Mouse (Mus musculus): ENCODE results near the gene Pcyt1a.

Gene Pcyt1a

DNA sequence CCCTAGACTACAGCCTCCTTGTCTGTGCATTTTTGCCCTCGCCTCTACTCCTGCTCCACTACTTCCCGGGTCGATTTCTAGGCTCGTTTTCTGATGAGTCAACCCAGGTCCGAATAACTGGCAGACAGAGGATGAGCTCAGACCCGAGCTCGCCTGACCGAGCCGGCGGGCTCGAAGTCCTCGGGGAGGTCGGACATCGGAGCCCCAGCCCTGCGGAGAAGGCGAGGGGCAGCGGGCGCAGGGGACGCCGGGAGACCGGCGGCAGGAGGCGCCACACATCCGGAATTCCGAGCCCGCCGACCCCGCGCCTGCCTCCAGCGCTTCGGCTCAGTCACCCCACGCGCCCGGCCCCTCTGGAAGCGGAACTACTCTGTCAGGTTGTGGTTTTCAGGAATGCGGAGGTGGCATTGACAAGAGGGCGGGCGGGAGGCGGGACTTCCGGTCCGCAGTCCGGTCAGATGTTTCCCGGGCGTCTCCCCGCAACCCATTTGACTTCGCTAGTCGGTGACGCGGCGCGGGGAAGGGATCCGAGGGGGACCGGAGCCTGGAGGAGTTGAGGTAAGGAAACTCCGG, at the start of gene Pcyt1a:
Gene Pcyt1a, plus strand, starts transcription at position 448 of the 573 bp plus-strand sequence.
- DNase-seq (ENCODE audit: low read depth, low spot score), result peak; percentile 84

DNA sequence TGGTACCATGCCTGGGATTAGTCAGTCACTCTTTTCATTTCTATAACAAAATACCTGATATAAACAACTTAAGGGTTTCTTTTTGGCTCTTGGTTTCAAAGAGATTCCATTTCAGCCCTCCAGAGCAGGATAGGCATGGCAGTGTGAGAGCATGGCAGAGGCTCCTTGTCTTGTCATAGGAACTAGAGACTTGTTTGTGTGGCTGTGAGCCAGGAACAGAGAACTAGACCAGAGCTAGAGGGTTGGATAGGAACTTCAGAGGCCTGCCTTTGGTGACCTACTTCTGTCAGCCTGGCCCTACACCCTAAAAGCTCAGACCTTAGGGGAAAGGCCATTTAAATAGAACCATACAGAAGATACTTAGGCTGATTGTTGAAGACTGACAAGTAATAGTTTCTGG, 47.8 kb upstream of the Pcyt1a start:
- no peak for DNase-seq (ENCODE audit: low read depth, low spot score)

DNA sequence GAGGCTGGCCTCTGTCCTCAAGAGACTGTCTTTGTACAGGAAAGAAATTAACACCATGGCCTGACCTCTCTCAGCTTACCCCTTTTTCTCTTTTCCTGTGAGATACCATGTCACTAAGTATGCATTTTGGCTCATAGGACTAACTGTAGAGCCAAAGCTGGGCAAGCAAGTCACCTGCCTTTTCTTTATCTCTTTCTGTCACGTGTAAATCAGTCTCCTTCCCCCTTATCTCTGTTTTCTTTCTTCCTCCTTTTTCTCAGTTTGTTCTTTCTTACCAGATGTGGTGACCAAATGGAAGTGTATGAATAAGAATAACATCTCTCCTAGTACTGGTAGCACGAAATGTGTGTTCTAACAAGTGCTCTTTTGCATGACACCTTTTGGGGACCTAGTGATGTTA, 45.8 kb upstream of the Pcyt1a start:
- DNase-seq (ENCODE audit: low read depth, low spot score), result no peak

DNA sequence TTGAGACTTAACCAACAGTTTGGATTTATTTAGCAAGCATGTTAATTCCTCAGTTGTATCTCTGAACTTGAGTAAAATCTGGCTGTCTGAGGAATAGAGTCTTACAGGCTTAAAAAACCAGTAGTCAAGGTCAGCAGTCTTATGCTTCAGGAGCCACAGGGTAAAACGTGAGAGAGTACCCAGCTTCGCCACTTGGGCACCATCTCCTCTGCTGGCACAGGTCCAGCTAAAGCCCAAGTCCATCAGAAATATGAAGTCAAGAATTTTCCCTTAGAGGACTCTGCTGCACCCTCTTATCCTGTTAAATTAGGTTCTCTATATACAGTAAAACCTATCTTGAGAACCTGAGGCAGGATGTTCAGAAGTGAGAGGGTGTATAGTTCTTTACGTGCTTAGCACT, 43.9 kb upstream of the Pcyt1a start:
- no peak for DNase-seq (ENCODE audit: low read depth, low spot score)

DNA sequence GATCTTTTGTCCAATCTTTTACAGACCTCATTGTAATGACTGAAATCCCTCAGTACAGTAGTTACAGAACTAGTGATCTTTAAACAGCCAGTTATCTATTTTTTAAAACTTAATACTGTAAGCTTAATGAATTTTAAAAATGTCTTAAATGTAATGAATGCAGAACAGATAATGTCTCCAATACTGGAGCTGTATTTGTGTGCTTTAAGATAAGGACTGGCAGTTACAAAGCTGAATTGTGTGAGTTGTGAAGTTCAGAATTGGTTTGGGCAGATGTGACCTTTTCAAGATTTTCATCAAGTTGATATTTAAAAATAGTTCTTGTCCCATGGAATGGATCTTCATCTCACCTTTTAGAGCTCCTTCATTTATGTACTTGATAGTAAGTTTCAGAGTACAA, 41.7 kb upstream of the Pcyt1a start:
- DNase-seq (ENCODE audit: low read depth, low spot score), result no peak

- no peak for DNase-seq (ENCODE audit: low read depth, low spot score)
Measured at GRCm38 (mm10) chr16:32389841-32390240, 40.9 kb upstream of the Pcyt1a start.

GRCm38 (mm10) chr16:32390882-32391281, 39.8 kb upstream of the Pcyt1a start:
- DNase-seq (ENCODE audit: low read depth, low spot score), result no peak

DNA sequence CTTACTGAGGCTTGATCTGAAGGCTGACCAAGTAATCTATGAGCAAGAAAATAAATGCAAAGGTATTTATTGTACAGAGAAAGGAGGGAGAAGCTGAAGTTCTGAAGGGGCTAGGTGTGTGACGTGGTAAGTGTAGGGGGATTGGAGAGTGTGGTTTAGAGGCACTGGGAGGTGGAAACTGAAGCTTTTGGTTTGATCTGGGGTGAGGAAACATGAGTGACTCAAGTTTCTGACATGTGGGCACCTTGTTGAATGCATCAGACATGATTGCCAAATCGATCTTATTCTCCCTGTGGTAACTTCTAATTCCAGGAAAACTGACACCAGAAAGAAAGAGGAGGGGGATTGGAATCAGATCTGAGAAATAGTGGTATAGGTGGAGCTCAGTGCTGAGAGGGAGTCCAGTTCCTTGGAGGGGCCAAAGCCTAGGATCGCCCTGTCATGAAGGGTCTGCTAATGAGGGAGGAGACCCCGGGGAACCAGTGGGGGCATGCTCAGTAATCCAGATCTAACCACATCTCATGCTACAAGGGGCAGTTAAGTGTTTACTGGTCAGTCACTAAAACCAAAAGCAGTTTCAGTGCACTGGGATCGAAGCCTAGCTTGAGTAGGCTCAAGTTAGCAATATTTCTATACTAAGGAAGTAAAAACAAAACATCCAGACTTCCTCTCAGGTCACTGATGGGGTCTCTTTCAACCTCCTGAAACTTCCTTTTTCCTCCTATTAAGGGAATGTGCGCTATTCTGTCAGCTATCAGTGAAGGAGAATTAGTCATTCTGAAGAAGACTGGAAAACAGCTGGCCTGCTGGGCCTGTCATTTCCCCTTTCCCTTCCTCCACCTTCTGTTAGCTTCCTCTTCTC, 34.8 kb upstream of the Pcyt1a start:
- no peak for DNase-seq (ENCODE audit: low read depth, low spot score)

DNA sequence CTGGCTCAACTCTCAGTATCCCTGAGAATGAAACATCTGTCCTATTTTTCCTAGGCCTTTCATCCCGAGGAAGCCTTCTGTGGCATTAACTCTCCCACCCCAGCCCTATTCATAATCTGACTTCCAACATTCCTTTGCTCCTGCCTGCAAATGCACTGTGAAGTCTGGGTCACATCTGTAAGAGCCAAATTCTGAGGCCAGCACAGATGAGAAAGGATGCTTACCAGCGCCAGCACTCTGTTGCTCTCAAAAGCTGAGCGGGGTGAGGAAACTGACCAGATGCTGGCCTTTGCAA, 34.2 kb upstream of the Pcyt1a start:
- DNase-seq (ENCODE audit: low read depth, low spot score), result no peak

- DNase-seq (ENCODE audit: low read depth, low spot score), result no peak
Measured at GRCm38 (mm10) chr16:32398206-32398605, 32.5 kb upstream of the Pcyt1a start.

GRCm38 (mm10) chr16:32400267-32400666, 30.5 kb upstream of the Pcyt1a start, which contains the start of gene Tm4sf19:
Gene Tm4sf19, plus strand, starts transcription at chr16:32400506.
- no peak for DNase-seq (ENCODE audit: low read depth, low spot score)

GRCm38 (mm10) chr16:32401335-32401965, 29.3 kb upstream of the Pcyt1a start:
- no peak for DNase-seq (ENCODE audit: low read depth, low spot score)

GRCm38 (mm10) chr16:32402818-32403217, 27.9 kb upstream of the Pcyt1a start:
- DNase-seq (ENCODE audit: low read depth, low spot score), result no peak

DNA sequence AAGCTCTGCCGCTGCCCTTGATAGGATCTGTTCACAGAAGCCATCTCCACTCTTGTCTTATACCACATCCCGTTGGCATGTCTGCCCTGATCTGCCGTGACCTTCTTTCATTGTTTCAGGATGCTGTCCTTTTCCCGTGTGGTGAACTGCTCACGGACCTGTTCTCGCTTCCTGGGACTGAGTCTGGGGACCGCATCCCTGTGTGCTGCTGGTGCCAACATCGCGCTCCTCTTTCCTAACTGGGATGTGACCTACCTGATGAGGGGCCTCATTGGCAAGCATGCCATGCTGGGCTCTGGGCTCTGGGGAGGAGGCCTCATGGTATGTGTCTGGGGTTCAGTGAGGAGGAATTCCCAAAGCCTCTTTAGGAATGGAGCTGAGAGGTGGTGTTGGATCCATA, 25.0 kb upstream of the Pcyt1a start:
- no peak for DNase-seq (ENCODE audit: low read depth, low spot score)

DNA sequence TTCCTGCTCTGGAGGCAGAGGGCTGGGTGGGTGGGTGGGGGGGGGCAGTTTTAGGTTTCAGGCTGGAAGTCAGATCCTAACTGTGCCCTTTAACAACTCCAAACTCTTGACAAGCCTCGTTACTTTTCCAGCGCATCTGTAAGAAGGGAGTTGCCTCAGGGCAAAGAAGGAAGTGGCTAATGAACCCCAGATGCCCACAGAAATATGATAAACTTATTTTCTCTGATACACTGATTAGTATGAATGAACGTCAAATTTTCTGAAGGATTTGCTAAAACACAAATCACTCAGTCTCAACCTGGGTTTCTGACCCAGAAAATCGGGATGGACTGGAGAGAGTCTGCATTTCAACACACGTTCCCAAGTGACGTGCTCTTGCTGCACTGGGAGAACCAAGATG, 24.1 kb upstream of the Pcyt1a start:
- no peak for DNase-seq (ENCODE audit: low read depth, low spot score)

- DNase-seq (ENCODE audit: low read depth, low spot score), result no peak
Measured at GRCm38 (mm10) chr16:32407730-32408129, 23.0 kb upstream of the Pcyt1a start.

DNA sequence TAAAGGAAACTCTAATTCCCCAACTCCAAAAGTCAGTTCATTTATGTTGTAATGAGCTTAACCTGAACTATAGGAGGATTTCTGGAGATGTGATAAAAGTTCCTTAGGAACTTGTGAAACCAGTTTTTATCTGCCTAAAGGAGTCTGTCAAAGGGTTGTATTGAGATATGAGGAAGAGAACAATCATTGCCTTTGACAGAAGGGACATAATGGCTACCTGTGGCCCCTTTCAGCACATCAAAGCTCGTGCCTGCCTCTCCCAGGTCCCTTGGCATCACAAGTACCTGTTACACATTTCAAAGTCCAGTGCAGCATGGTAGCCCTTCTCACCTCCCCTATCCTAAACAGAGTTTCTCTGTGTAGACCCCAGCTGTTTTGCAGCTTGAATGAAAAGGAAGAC, 13.3 kb upstream of the Pcyt1a start:
- DNase-seq (ENCODE audit: low read depth, low spot score), result no peak

GRCm38 (mm10) chr16:32419517-32420483, 10.9 kb upstream of the Pcyt1a start, which contains the start of gene Tctex1d2:
Gene Tctex1d2, plus strand, starts transcription at chr16:32419702.
- peak; percentile 86 for DNase-seq (ENCODE audit: low read depth, low spot score)

DNA sequence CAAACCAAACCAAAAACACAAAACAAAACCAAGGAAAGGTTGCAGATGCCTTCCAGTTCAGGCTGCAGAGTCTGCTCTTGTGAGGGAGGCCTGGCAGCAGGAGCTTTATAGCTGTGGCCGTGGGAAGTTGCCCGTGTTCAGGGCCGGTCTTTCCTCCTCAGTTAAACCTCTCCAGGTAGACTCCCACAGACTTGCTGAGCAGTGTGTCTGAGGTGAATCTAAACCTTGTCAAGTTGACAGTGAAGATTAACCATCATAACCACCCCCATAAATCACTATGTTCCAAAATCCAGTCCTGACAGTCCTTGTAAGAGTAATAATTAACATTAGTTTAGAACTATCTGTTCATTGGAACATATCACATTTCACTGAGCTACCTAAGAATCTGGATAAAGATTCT, 3.2 kb upstream of the Pcyt1a start:
- no peak for DNase-seq (ENCODE audit: low read depth, low spot score)

DNA sequence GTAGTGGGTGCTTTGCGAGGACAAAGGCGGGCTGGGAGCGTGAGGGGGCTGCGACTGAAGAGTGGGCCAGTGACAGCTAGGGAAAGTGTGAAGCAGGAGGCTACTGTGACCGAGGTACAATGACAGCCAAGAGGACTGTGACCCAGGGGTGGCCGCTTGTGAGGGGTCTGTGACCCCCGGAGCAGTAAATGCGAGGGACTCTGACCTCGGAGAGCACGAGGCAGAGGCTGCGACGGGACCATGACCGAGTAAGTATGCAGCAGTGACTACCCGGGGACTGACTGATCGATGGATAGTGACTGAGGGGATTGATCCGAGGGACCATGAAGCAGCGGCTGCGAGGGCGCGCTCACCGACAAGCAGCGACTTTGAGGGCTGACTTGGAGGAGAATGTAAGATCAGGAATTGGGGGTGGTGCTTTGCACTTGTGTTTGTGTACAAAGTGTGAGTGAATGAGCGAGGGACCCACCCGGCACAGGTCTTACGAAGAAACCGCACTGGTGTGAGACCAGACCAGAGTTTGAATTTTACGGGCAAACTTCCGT, 398 bp downstream of the Pcyt1a start:
- no peak for DNase-seq (ENCODE audit: low read depth, low spot score)

GRCm38 (mm10) chr16:32431926-32432325, 1.2 kb downstream of the Pcyt1a start:
- DNase-seq (ENCODE audit: low read depth, low spot score), result no peak
